Mouse (Mus musculus) adrenal gland, postnatal 25 days (tissue): Measurements from ENCODE around the gene 1810030O07Rik. TPM values are rescaled to one million over a fixed set of nuclear protein-coding genes. Genes with fewer than 3 reads are reported as not detected.
"Not testable (repeated sequence)": the region's sequence is repeated elsewhere in the genome, so short reads cannot be mapped to it uniquely, and the experiment has no call there.

ENCODE experiments used
- DNase-seq: peaks from one replicate; pipeline ENCODE4 v3.0.0; 2021; ENCODE audit warnings: mixed read lengths
- long read RNA-seq: library from polyadenylated mRNA; stranded (forward); transcript quantifications from one replicate; pipeline ENCODE4 v2.0.0, GENCODE M21; 2021
- total RNA-seq: library from RNA; stranded (reverse); gene quantifications from 2 replicates; pipeline ENCODE4 v1.2.3, GENCODE M21; 2021

1810030O07Rik gene
- 17.4 and 23.7 TPM in 2 replicates for total RNA-seq
- long read RNA-seq, transcript 1810030O07Rik-201 (7 exons, 2,699 nt), result major isoform, 27 of 29 reads
- long read RNA-seq, partial matches to known transcripts, result 1 of 29 reads
- long read RNA-seq, other reads (novel, unspliced or antisense), result 1 of 29 reads

- DNase-seq, result peak; percentile 85
Measured at GRCm38 (mm10) chrX:12673054-12673775, at the start of gene 1810030O07Rik. 1810030O07Rik (minus strand) TSS chrX:12673668.

DNA sequence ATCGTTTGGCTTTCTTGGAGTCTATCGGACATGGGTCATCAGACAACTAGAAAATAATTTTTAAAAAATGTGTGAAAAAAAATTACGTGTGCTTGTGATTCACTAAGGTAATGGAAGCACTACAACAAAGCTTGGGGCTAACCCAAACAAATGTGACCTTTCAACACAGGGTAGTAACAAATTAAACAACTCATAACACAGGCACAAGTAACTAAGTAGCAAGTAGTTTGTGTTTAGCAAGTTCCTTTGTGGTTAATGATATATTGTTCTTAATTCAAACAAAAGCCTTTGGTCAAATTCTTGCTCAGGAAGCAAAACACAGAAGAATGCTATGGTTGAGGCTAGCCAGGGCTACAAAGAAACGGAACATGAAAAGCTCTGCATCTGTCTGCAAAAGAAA lies 42.6 kb upstream of the 1810030O07Rik start:
- DNase-seq, result no peak

DNA sequence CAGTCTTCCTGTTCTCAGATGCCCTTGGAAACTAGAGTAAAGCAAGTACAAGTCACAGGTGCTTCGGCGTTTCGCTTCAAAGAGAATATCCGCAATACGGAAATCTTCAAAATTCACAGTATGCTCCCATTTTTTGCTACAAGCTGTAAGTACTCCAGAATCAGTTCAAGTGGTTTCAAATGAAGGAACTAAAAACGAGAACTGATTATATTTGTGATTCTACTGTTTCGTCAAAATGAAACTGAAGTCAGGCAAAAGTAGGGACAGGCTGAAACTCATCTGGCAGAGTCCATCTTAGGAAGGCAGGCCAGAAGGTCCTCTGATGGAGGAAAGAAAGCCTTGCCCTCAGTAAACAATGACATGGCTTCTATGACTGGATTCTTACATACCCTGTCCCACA lies 40.3 kb upstream of the 1810030O07Rik start:
- no peak for DNase-seq

DNA sequence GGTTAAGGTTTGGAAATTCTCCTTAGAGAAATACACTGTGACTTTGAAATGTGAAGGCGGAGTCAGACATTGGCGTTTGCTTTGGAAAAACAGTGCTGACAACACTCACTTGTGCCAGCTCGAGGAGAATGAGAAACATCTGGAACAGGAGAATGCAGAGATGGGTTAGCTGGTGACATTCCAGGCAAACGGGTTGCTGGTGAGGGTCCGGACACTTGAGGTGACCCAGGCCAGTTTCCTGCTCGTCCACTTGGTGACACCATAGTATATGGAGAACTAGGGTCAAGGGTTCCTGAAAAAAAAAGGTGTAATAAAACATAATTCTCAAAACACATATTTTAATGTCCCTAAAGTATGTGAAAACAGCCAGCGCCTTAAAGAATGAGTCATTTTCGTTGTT lies 13.4 kb upstream of the 1810030O07Rik start:
- no peak for DNase-seq

GRCm38 (mm10) chrX:12686071-12686470 lies 12.6 kb upstream of the 1810030O07Rik start:
- no peak for DNase-seq

DNA sequence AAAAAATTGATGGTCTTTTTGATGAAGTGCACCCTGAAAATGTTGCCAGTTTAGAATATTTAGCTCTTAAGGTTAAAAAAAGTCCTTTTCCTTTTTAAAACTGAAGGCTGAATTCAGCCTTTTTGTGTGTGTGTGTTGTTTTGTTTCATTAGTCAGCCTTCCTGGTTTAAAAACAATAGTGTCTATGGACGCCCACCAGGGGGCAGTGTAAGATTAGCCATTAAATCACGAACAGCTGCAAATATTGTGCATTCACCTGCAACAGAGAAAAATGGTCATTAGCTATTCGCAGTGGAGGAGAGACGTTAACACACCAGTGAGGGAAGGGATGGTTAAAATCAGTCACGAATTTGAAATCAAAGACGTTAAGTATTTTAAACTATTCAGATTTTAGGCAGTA lies 3.9 kb upstream of the 1810030O07Rik start:
- DNase-seq, result peak; percentile 61

GRCm38 (mm10) chrX:12653879-12654278 lies 19.6 kb downstream of the 1810030O07Rik start:
- DNase-seq, result peak; percentile 5

DNA sequence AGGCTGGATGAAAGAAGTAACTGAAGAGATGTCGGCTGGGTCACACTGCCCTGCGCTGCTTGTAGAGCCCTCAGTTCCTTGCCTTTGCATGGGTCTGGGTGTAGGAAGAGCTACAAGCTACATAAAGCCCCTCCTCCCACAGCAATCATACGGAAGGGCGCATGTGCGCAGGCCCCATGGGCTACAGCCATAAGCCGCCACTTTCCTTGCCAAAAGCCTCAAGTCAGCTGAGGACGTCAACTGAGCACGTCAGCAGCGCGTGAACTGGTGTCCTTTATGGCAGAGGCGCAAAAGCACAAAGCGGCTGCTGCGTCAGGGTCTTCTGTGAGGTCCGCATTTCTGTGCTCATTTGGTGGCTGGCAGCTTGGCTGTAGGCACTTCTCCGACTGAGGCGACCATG lies 21.6 kb downstream of the 1810030O07Rik start:
- DNase-seq, result no peak

GRCm38 (mm10) chrX:12645531-12646304 lies 27.8 kb downstream of the 1810030O07Rik start:
- DNase-seq, result peak; percentile 6

DNA sequence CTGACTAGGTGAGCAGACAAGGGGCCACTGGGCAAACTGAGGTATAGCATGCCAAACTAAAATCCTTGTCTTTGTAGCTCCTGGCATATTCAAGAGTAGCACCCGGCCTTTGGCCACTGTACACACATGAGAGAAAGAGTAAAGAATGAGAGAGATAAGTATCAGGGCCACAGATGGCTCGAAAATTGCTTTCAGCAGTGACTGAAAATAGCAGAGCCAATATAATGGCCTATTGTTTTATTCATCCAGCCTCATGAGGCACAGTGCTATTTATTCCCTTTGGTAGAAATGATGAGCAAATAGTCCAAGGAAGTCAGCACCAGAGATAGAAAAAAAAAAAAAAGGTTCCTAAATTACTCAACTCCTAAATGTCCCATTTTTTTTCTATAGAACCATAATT lies 28.5 kb downstream of the 1810030O07Rik start:
- DNase-seq, result no peak

DNA sequence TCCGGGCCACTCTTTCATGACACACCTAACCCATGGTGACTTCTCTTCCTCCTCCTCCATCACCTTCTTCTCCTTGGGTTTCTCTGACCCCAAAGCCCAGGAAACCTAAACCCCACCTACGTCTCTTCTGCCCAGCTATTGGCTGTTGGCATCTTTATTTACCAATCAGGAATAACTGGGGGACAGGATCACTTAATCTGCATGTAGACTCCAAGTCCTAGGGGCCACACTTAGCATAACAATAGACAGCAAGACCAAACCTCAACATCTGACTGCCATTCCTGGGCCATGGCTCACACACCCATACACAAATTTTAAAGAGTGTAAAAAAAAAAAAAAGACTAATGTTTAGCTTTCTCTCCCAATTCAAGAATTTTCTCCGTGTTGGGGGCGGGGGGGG lies 48.3 kb downstream of the 1810030O07Rik start:
- no peak for DNase-seq

- DNase-seq, result not testable (repeated sequence)
Measured at GRCm38 (mm10) chrX:12612360-12612759, 61.1 kb downstream of the 1810030O07Rik start.

GRCm38 (mm10) chrX:12611211-12611610 lies 62.3 kb downstream of the 1810030O07Rik start:
- no peak for DNase-seq

- DNase-seq, result not testable (repeated sequence)
Measured at GRCm38 (mm10) chrX:12610541-12610940, 62.9 kb downstream of the 1810030O07Rik start.

Other genes starting within 250 kb of the 1810030O07Rik start
- 46.5 and 63.0 TPM in 2 replicates for gene Atp6ap2, start 85.9 kb downstream of the 1810030O07Rik start, total RNA-seq
- gene Med14, start 88.4 kb upstream of the 1810030O07Rik start, total RNA-seq, result 24.0 and 25.6 TPM in 2 replicates